Mouse (Mus musculus) liver, adult 2 months (tissue): ENCODE results near the gene Cnn1. TPM values are rescaled to one million over a fixed set of nuclear protein-coding genes. Genes with fewer than 3 reads are reported as not detected.
A peak's percentile ranks its signal among the peaks of the same experiment; 100 is the strongest.

Experiments used
- DNase-seq: peaks from one replicate; pipeline ENCODE4 v3.0.0-alpha.2; 2011; ENCODE audit warnings: low read depth, low spot score; ENCODE audit errors: extremely low read depth
- H3K27ac ChIP-seq: fragments of 200-500 bp; replicated peaks from 2 replicates; pipeline ENCODE4 v1.5.1; 2012; ENCODE audit warnings: low read depth, mild to moderate bottlenecking, control low read depth, inconsistent platforms, low read length; ENCODE audit not compliant: insufficient read depth
- H3K27me3 ChIP-seq: fragments of 200-500 bp; 2 replicates; pipeline ENCODE4 v1.6.1; 2012; ENCODE audit warnings: mild to moderate bottlenecking, moderate library complexity, low read length, inconsistent platforms; ENCODE audit not compliant: control insufficient read depth, insufficient read depth
- H3K36me3 ChIP-seq: fragments of 200-500 bp; 2 replicates; pipeline ENCODE4 v1.6.1; 2012; ENCODE audit warnings: low read length, inconsistent platforms; ENCODE audit not compliant: control insufficient read depth, insufficient read depth
- H3K4me1 ChIP-seq: fragments of 200-500 bp; 2 replicates; pipeline ENCODE4 v1.6.1; 2011; ENCODE audit warnings: low read length; ENCODE audit not compliant: control insufficient read depth, insufficient read depth
- H3K4me3 ChIP-seq: fragments of 200-500 bp; 2 replicates; pipeline ENCODE4 v1.5.1; 2011; ENCODE audit warnings: low read depth, mild to moderate bottlenecking, control low read depth, low read length, moderate library complexity; ENCODE audit not compliant: insufficient read depth
- H3K79me2 ChIP-seq: fragments of 200-500 bp; 2 replicates; pipeline ENCODE4 v1.6.1; 2012; ENCODE audit warnings: inconsistent platforms, mild to moderate bottlenecking, low read length, moderate library complexity; ENCODE audit not compliant: control insufficient read depth, insufficient read depth
- H3K9ac ChIP-seq: fragments of 200-500 bp; 2 replicates; pipeline ENCODE4 v1.6.1; 2012; ENCODE audit warnings: low read depth, mild to moderate bottlenecking, control low read depth, inconsistent platforms, low read length
- CTCF ChIP-seq: fragments of 200-500 bp; IDR thresholded peaks from 2 replicates; pipeline ENCODE4 v1.5.1; 2011; ENCODE audit warnings: low read depth, low read length, control low read depth
- POLR2A ChIP-seq: fragments of 200-500 bp; IDR thresholded peaks from 2 replicates; pipeline ENCODE4 v1.6.1; 2011; ENCODE audit warnings: low read length, control low read depth; ENCODE audit not compliant: insufficient read depth; ENCODE audit errors: extremely low read depth
- WGBS: fragments of 180-500 bp; shearing (Covaris S2); methylation state at CpG from one replicate; pipeline ENCODE4 v1.1.7; 2018; 5-methylcytosine and 5-hydroxymethylcytosine counted together
- polyA plus RNA-seq: library from polyadenylated mRNA; depleted of rRNA; stranded (reverse); fragments of >200 nt; gene quantifications from 2 replicates; pipeline ENCODE4 v1.2.3, GENCODE M21; 2012; rRNA removed
- total RNA-seq: library from RNA; depleted of rRNA; stranded (reverse); fragments of >200 nt; gene quantifications from 2 replicates; pipeline ENCODE4 v1.2.3, GENCODE M21; 2014; rRNA removed

Cnn1 gene
- total and polyA plus RNA-seq, 2 experiments, result 0.22 to 0.28 TPM

GRCm38 (mm10) chr9:22150946-22151345 is 51.9 kb downstream of the Cnn1 start:
- peak; percentile 99 for DNase-seq
- Histone ChIP-seq H3K4me3 (no peak overlapping the region), H3K36me3 (no peaks in the 10 kb centered on the region), H3K79me2 (no peaks in the 10 kb centered on the region), H3K27ac (no peak overlapping the region), H3K4me1 (peaks cover 2% of the 10 kb centered on the region; the same call in 1 of the 2 replicates), H3K27me3 (no peaks in the 10 kb centered on the region), H3K9ac (no peak overlapping the region)
- 15% methylated on average over 2 of the region's 2 CpGs for WGBS
- TF ChIP-seq POLR2A (no peak), CTCF (no peak)

DNA sequence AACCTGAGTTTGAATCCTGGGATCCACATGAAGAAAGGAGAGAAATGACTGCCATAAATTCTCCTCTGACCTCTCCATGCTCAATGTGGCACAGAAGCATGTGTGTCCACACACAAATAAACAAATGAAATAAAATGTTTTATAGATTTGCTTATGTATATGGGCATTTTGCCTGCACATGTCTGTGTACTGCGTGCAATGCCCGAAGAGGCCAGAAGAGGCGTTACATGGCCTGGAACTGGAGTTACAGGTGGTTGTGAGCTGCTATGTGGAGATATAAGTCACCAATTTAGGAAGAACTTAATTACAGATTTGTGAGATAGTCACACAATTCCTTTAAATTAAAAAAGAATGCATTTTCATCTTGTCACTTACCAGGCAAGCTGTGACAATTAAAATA is 54.8 kb downstream of the Cnn1 start:
- H3K79me2 ChIP-seq, result no peaks in the 10 kb centered on the region; the same call in 1 of the 2 replicates
- TF ChIP-seq CTCF (no peak), POLR2A (no peak)
- H3K27me3 ChIP-seq, result no peaks in the 10 kb centered on the region
- WGBS, result 91% methylated on average over 3 of the region's 3 CpGs
- no peak overlapping the region for H3K4me3 ChIP-seq
- peaks cover 6% of the 10 kb centered on the region; the same call in 1 of the 2 replicates for H3K4me1 ChIP-seq
- H3K36me3 ChIP-seq, result no peaks in the 10 kb centered on the region
- no peak overlapping the region for H3K27ac ChIP-seq
- no peak for DNase-seq
- no peak overlapping the region for H3K9ac ChIP-seq

GRCm38 (mm10) chr9:22155614-22156013 is 56.6 kb downstream of the Cnn1 start:
- peak overlapping the region; percentile 17 for H3K9ac ChIP-seq
- no peak overlapping the region for H3K27ac ChIP-seq
- no peaks in the 10 kb centered on the region for H3K27me3 ChIP-seq
- TF ChIP-seq CTCF (peak; percentile 56), POLR2A (no peak)
- no peaks in the 10 kb centered on the region for H3K36me3 ChIP-seq
- WGBS, result 14% methylated on average over 10 of the region's 10 CpGs
- H3K4me1 ChIP-seq, result peaks cover 6% of the 10 kb centered on the region; the same call in 1 of the 2 replicates
- H3K4me3 ChIP-seq, result no peak overlapping the region; the same call in 1 of the 2 replicates
- DNase-seq, result peak; percentile 73
- no peaks in the 10 kb centered on the region; the same call in 1 of the 2 replicates for H3K79me2 ChIP-seq

DNA sequence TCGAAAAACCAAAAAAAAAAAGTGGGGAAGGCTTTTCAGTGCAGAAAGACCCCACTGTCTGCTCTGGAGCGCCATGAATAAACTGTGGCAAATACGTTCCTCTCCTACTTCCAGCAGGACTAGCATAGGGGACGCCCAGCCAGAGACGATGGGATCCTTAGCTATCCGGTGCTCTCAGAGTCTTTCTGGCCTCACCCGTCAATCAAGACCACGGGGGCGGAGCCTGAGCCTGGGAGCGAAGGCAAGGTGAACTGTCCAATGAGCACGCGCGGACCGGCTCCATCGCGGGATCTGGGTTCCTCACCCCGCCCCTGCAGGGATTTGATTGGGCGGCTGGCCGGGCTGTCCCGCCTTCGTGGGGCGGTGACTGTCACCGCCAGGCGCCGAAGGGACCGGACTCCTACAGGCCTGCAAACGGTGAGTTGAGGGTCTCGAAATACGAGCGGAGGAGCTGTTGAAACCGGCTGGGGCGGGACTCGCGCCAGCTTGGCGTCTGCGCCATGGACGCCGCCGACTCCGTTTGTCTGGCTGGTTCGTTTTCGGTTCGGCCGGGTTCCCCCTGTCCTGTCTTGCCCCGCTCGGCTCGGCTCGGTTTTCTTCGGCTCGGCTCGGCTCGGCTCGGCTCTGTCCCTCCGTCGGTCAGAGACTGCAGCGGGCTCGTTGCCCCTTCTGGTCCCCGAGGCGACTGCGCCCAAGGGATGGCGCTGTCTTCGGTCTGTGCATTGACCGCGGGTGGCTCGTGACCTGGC is 57.7 kb downstream of the Cnn1 start, which contains the start of gene Pigyl:
TSS of gene Pigyl (plus strand) at position 350 of the 749 bp plus-strand sequence.
- under 1% methylated on average over 65 of the region's 65 CpGs for WGBS

DNA sequence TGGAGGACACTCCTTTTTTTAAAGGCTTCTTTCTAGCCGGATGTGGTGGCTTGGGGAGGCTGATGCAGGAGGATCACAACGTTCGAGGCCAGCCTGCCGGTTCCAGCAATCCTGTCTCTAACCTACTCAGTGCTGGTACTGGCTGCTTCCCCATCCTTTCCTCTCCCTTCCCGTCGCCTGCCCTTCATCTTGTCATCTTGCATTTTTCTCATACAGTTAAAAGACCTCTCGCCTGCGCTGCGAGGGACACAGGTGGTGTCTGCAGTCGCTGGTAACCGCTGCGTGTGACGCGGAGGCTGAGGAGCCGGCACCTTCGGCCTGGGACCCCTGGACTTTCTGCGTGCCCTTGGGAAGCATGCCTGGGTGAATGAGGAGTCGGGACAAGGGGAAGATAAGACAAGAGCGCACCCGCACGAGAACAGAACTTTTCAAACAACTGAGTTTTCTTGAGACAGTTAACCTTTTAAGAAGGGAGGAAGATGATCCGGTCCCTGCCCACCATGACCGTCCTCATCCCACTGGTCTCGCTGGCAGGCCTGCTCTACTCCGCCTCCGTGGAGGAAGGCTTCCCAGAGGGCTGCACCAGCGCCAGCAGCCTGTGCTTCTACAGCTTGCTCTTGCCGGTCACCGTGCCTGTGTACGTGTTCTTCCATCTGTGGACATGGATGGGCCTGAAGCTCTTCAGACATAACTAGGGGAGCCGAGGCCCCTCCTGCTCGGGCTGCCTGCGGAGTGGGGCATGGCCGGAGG is 58.7 kb downstream of the Cnn1 start:
- DNase-seq, result no peak
- peak overlapping the region; percentile 84 for H3K9ac ChIP-seq
- no peaks in the 10 kb centered on the region; the same call in 1 of the 2 replicates for H3K79me2 ChIP-seq
- H3K4me1 ChIP-seq, result peaks cover 6% of the 10 kb centered on the region; the same call in 1 of the 2 replicates
- no peaks in the 10 kb centered on the region for H3K36me3 ChIP-seq
- WGBS, result 78% methylated on average over 34 of the region's 34 CpGs
- TF ChIP-seq CTCF (no peak), POLR2A (no peak)
- H3K27ac ChIP-seq, result no peak overlapping the region
- no peaks in the 10 kb centered on the region for H3K27me3 ChIP-seq
- no peak overlapping the region; the same call in 1 of the 2 replicates for H3K4me3 ChIP-seq

More for the DNA sequence above, 57.7 kb downstream of the Cnn1 start, which contains the start of gene Pigyl:
- peak within 1 kb of the TSS; percentile 74 for H3K27ac ChIP-seq
- H3K36me3 ChIP-seq, result no peaks in the 10 kb centered on the region
- no peaks in the 10 kb centered on the region; the same call in 1 of the 2 replicates for H3K79me2 ChIP-seq
- no peaks in the 10 kb centered on the region for H3K27me3 ChIP-seq
- DNase-seq, result peak; percentile 89
- TF ChIP-seq CTCF, result peak; percentile 28; the same call in 1 of the 2 replicates
- TF ChIP-seq POLR2A, result peak; percentile 88
- peak within 1 kb of the TSS; percentile 84 for H3K9ac ChIP-seq
- H3K4me3 ChIP-seq, result peak within 1 kb of the TSS; percentile 71
- H3K4me1 ChIP-seq, result peaks cover 6% of the 10 kb centered on the region; the same call in 1 of the 2 replicates

Other genes starting within 250 kb of the Cnn1 start
- gene Dock6, start 246.6 kb upstream of the Cnn1 start, total RNA-seq, result 8.5 and 12.6 TPM in 2 replicates
- 23.2 and 33.9 TPM in 2 replicates for gene Dock6, start 246.6 kb upstream of the Cnn1 start, polyA plus RNA-seq
- 5.5 and 5.6 TPM in 2 replicates for gene Rab3d, start 181.0 kb upstream of the Cnn1 start, total RNA-seq
- 8.0 and 16.6 TPM in 2 replicates for gene Rab3d, start 181.0 kb upstream of the Cnn1 start, polyA plus RNA-seq
- 7.6 and 7.9 TPM in 2 replicates for gene Ccdc159, start 171.7 kb upstream of the Cnn1 start, total RNA-seq
- 6.7 and 11.6 TPM in 2 replicates for gene Ccdc159, start 171.7 kb upstream of the Cnn1 start, polyA plus RNA-seq
- 841 and 970 TPM in 2 replicates for gene Tmem205, start 171.7 kb upstream of the Cnn1 start, total RNA-seq
- 1,676 and 1,979 TPM in 2 replicates for gene Tmem205, start 171.7 kb upstream of the Cnn1 start, polyA plus RNA-seq
- gene Plppr2, start 162.2 kb upstream of the Cnn1 start, total RNA-seq, result 0.67 and 0.74 TPM in 2 replicates
- 9.4 and 14.6 TPM in 2 replicates for gene Plppr2, start 162.2 kb upstream of the Cnn1 start, polyA plus RNA-seq
- gene Swsap1, start 143.5 kb upstream of the Cnn1 start, total RNA-seq, result 4.1 and 5.3 TPM in 2 replicates
- 4.7 and 5.2 TPM in 2 replicates for gene Swsap1, start 143.5 kb upstream of the Cnn1 start, polyA plus RNA-seq
- gene Epor, start 135.7 kb upstream of the Cnn1 start, total RNA-seq, result 0.74 and 1.8 TPM in 2 replicates
- 4.8 and 5.0 TPM in 2 replicates for gene Epor, start 135.7 kb upstream of the Cnn1 start, polyA plus RNA-seq
- 5.0 and 5.9 TPM in 2 replicates for gene Rgl3, start 109.8 kb upstream of the Cnn1 start, total RNA-seq
- gene Rgl3, start 109.8 kb upstream of the Cnn1 start, polyA plus RNA-seq, result 41.8 and 44.2 TPM in 2 replicates
- gene Ccdc151, start 96.6 kb upstream of the Cnn1 start, total RNA-seq, result 0.34 and 0.46 TPM in 2 replicates
- 0.59 and 0.76 TPM in 2 replicates for gene Ccdc151, start 96.6 kb upstream of the Cnn1 start, polyA plus RNA-seq
- 60.0 and 63.6 TPM in 2 replicates for gene Prkcsh, start 96.4 kb upstream of the Cnn1 start, total RNA-seq
- 95.5 and 99.3 TPM in 2 replicates for gene Prkcsh, start 96.4 kb upstream of the Cnn1 start, polyA plus RNA-seq
- gene Elavl3, start 47.2 kb upstream of the Cnn1 start, total RNA-seq, result not detected in 2 replicates
- gene Elavl3, start 47.2 kb upstream of the Cnn1 start, polyA plus RNA-seq, result not detected in 2 replicates
- not detected in 2 replicates for gene Gm49318, start 28.0 kb upstream of the Cnn1 start, total RNA-seq
- not detected in 2 replicates for gene Gm49318, start 28.0 kb upstream of the Cnn1 start, polyA plus RNA-seq
- gene Zfp653, start 27.8 kb upstream of the Cnn1 start, total RNA-seq, result 2.9 and 3.6 TPM in 2 replicates
- gene Zfp653, start 27.8 kb upstream of the Cnn1 start, polyA plus RNA-seq, result 6.9 and 13.0 TPM in 2 replicates
- gene Ecsit, start 13.8 kb upstream of the Cnn1 start, total RNA-seq, result 34.1 and 39.1 TPM in 2 replicates
- gene Ecsit, start 13.8 kb upstream of the Cnn1 start, polyA plus RNA-seq, result 63.9 and 69.2 TPM in 2 replicates
- gene Elof1, start 18.0 kb downstream of the Cnn1 start, total RNA-seq, result 46.2 and 56.8 TPM in 2 replicates
- 106 and 108 TPM in 2 replicates for gene Elof1, start 18.0 kb downstream of the Cnn1 start, polyA plus RNA-seq
- 93.6 and 123 TPM in 2 replicates for gene Acp5, start 36.5 kb downstream of the Cnn1 start, total RNA-seq
- gene Acp5, start 36.5 kb downstream of the Cnn1 start, polyA plus RNA-seq, result 200 and 211 TPM in 2 replicates
- 21.6 and 23.0 TPM in 2 replicates for gene Pigyl, start 57.6 kb downstream of the Cnn1 start, total RNA-seq
- 45.8 and 53.0 TPM in 2 replicates for gene Pigyl, start 57.6 kb downstream of the Cnn1 start, polyA plus RNA-seq
- gene Zfp872, start 88.9 kb downstream of the Cnn1 start, total RNA-seq, result 0.09 and 0.20 TPM in 2 replicates
- 0.07 TPM in 1 of 2 replicates, not detected in the other for gene Zfp872, start 88.9 kb downstream of the Cnn1 start, polyA plus RNA-seq
- 15.8 and 18.6 TPM in 2 replicates for gene Zfp809, start 126.5 kb downstream of the Cnn1 start, total RNA-seq
- gene Zfp809, start 126.5 kb downstream of the Cnn1 start, polyA plus RNA-seq, result 12.8 and 15.5 TPM in 2 replicates
- gene Zfp599, start 160.7 kb downstream of the Cnn1 start, total RNA-seq, result 0.09 and 0.13 TPM in 2 replicates
- gene Zfp599, start 160.7 kb downstream of the Cnn1 start, polyA plus RNA-seq, result not detected in 2 replicates
- gene Zfp810, start 208.4 kb downstream of the Cnn1 start, total RNA-seq, result 4.6 and 4.7 TPM in 2 replicates
- gene Zfp810, start 208.4 kb downstream of the Cnn1 start, polyA plus RNA-seq, result 1.7 and 2.0 TPM in 2 replicates